Mouse (Mus musculus) embryonic facial prominence, embryonic 14.5 days (tissue): Measurements from ENCODE around the gene Lbr. TPM values are rescaled to one million over a fixed set of nuclear protein-coding genes. Genes with fewer than 3 reads are reported as not detected.
A peak's percentile ranks its signal among the peaks of the same experiment; 100 is the strongest.

ENCODE experiments used
- ATAC-seq: fragments of 200-750 bp; cut with Nextera tagmentation; 2 replicates; pipeline ENCODE4 v1.8.0; 2017; ENCODE audit warnings: low read depth, moderate number of reproducible peaks, moderate TSS enrichment
- DNase-seq: peaks from one replicate; pipeline ENCODE4 v3.0.0-alpha.2; 2015; ENCODE audit warnings: low spot score
- H3K27ac ChIP-seq: fragments of 300-500 bp; sonication (generic); replicated peaks from 2 replicates; pipeline ENCODE4 v1.5.1; 2014; ENCODE audit warnings: low read depth, mild to moderate bottlenecking, low read length, moderate library complexity
- H3K27me3 ChIP-seq: fragments of 300-500 bp; sonication (generic); replicated peaks from 2 replicates; pipeline ENCODE4 v1.6.1; 2014; ENCODE audit warnings: low read length; ENCODE audit not compliant: control insufficient read depth, insufficient read depth
- H3K36me3 ChIP-seq: fragments of 300-500 bp; sonication (generic); 2 replicates; pipeline ENCODE4 v1.6.1; 2014; ENCODE audit warnings: low read length, mixed read lengths; ENCODE audit not compliant: control insufficient read depth, insufficient read depth
- H3K4me1 ChIP-seq: fragments of 300-500 bp; sonication (generic); 2 replicates; pipeline ENCODE4 v1.6.1; 2014; ENCODE audit warnings: antibody characterized with exemption, low read length; ENCODE audit not compliant: control insufficient read depth, insufficient read depth
- H3K4me2 ChIP-seq: fragments of 300-500 bp; sonication (generic); 2 replicates; pipeline ENCODE4 v1.6.1; 2014; ENCODE audit warnings: low read depth, mild to moderate bottlenecking, low read length, moderate library complexity, mixed read lengths
- H3K4me3 ChIP-seq: fragments of 300-500 bp; sonication (generic); 2 replicates; pipeline ENCODE4 v1.5.1; 2014; ENCODE audit warnings: low read depth, mild to moderate bottlenecking, low read length
- H3K9ac ChIP-seq: fragments of 300-500 bp; sonication (generic); 2 replicates; pipeline ENCODE4 v1.6.1; 2014; ENCODE audit warnings: low read depth, mild to moderate bottlenecking, low read length, moderate library complexity, mixed read lengths
- H3K9me3 ChIP-seq: fragments of 300-500 bp; sonication (generic); 2 replicates; pipeline ENCODE4 v1.6.1; 2016; ENCODE audit warnings: low read length; ENCODE audit not compliant: control insufficient read depth
- WGBS: fragments of 180-500 bp; shearing (Covaris S2); extraction: QIAGEN DNeasy Blood & Tissue Kit; methylation state at CpG from one replicate; pipeline ENCODE4 v1.1.7; 2014; 5-methylcytosine and 5-hydroxymethylcytosine counted together
- polyA plus RNA-seq: library from polyadenylated mRNA; unstranded; fragments of >200 nt; fragmentation: Nextera tagmentation; extraction: Ambion mirVana; gene quantifications from 2 replicates; pipeline ENCODE4 v1.2.1, GENCODE M21; 2014

Lbr gene
- polyA plus RNA-seq = 98.1 and 107 TPM in 2 replicates

- peaks cover 27% of the 10 kb centered on the region for H3K4me1 ChIP-seq
- H3K9me3 ChIP-seq = no peaks in the 10 kb centered on the region
- DNase-seq (peak; percentile 54), ATAC-seq (no peak)
- H3K27ac ChIP-seq = peak within 1 kb of the TSS; percentile 94
- no peaks in the 10 kb centered on the region for H3K27me3 ChIP-seq
- peak within 1 kb of the TSS; percentile 68 for H3K4me3 ChIP-seq
- H3K9ac ChIP-seq = peak within 1 kb of the TSS; percentile 89
- WGBS = 1% methylated on average over 14 of the region's 14 CpGs
- H3K36me3 ChIP-seq = no peaks in the 10 kb centered on the region
- H3K4me2 ChIP-seq = peak within 1 kb of the TSS; percentile 85
These were observed at the start of gene Lbr for GRCm38 (mm10) chr1:181842781-181843180. Lbr (minus strand) TSS chr1:181843046.

GRCm38 (mm10) chr1:181889670-181890069, 46.8 kb upstream of the Lbr start:
- Histone ChIP-seq H3K9me3 (no peaks in the 10 kb centered on the region), H3K4me1 (no peaks in the 10 kb centered on the region), H3K27ac (no peak overlapping the region), H3K36me3 (no peaks in the 10 kb centered on the region), H3K9ac (no peak overlapping the region), H3K4me2 (no peak overlapping the region), H3K4me3 (no peak overlapping the region), H3K27me3 (no peaks in the 10 kb centered on the region)
- 80% methylated on average over 7 of the region's 7 CpGs for WGBS
- DNase-seq (no peak), ATAC-seq (no peak)

GRCm38 (mm10) chr1:181888801-181889200, 46.0 kb upstream of the Lbr start:
- H3K9ac ChIP-seq = no peak overlapping the region
- no peaks in the 10 kb centered on the region for H3K27me3 ChIP-seq
- ATAC-seq (peak; percentile 77), DNase-seq (peak; percentile 82)
- H3K27ac ChIP-seq = no peak overlapping the region
- H3K36me3 ChIP-seq = no peaks in the 10 kb centered on the region
- H3K4me3 ChIP-seq = no peak overlapping the region
- H3K4me2 ChIP-seq = no peak overlapping the region
- no peaks in the 10 kb centered on the region for H3K9me3 ChIP-seq
- H3K4me1 ChIP-seq = no peaks in the 10 kb centered on the region
- WGBS = 6% methylated on average over 11 of the region's 11 CpGs

DNA sequence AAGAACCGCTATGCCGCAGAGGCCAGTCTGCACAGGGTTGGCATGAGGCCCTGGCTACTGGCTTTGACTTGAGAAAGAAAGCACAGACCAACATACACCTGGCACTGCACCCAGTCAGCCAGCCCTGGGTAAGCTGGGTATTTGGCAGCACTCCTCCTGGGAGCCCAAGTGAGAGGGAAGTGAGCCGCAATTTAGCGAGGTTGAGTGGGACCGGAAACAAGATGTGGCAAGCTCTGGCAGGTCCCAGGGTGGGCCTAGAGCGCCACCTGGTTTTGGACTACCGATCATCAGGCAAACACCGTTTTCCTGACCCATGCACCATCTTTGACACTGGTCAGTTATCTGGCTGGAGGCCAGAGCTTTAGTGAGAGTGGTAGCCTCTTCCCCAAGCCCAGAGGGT, 38.7 kb upstream of the Lbr start:
- WGBS = 18% methylated on average over 8 of the region's 8 CpGs
- Histone ChIP-seq H3K4me2 (no peak overlapping the region), H3K4me1 (peaks cover 10% of the 10 kb centered on the region; the same call in 1 of the 2 replicates), H3K9me3 (no peaks in the 10 kb centered on the region), H3K27ac (no peak overlapping the region), H3K27me3 (no peaks in the 10 kb centered on the region), H3K9ac (no peak overlapping the region), H3K36me3 (no peaks in the 10 kb centered on the region), H3K4me3 (no peak overlapping the region)
- DNase-seq (peak; percentile 76), ATAC-seq (peak; percentile 58; the same call in 1 of the 2 replicates)

DNA sequence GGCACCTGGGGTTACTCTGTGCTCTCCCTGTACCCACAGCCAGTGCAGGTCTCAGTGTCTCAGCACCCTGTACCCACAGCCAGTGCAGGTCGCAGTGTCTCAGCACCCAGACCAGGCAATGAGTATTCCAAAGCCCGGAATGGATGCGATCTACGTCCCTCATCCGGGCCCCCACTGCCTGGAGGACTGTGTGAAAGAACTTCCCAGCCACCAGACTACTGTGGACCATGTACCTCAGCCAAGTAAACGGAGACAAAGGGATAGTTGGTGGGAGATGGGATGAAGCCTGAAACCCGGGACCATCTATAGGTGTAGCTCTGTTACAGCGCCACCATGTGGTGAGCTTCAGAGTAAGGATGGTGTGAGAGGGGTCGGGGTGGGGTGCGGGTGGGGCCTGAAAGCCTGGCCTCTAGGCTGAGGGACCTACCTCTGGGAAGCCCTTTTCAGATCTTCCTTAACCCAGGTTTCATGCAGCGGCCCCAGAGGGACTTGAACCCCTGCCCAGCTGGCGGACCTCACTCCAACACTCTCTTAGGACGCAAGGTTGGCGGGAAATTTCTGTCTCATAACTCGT, 38.0 kb upstream of the Lbr start:
- Histone ChIP-seq H3K36me3 (no peaks in the 10 kb centered on the region), H3K4me2 (no peak overlapping the region), H3K9ac (no peak overlapping the region), H3K4me3 (no peak overlapping the region), H3K4me1 (peaks cover 10% of the 10 kb centered on the region; the same call in 1 of the 2 replicates), H3K9me3 (no peaks in the 10 kb centered on the region), H3K27me3 (no peaks in the 10 kb centered on the region), H3K27ac (no peak overlapping the region)
- DNase-seq = no peak
- WGBS = 59% methylated on average over 13 of the region's 15 CpGs
- ATAC-seq = no peak

GRCm38 (mm10) chr1:181878436-181878835, 35.6 kb upstream of the Lbr start:
- Histone ChIP-seq H3K27ac (no peak overlapping the region), H3K36me3 (no peaks in the 10 kb centered on the region), H3K4me3 (no peak overlapping the region), H3K9me3 (no peaks in the 10 kb centered on the region), H3K4me2 (no peak overlapping the region), H3K9ac (no peak overlapping the region), H3K4me1 (peaks cover 10% of the 10 kb centered on the region; the same call in 1 of the 2 replicates), H3K27me3 (no peaks in the 10 kb centered on the region)
- no peak for DNase-seq
- ATAC-seq = no peak
- 69% methylated on average over 5 of the region's 5 CpGs for WGBS

DNA sequence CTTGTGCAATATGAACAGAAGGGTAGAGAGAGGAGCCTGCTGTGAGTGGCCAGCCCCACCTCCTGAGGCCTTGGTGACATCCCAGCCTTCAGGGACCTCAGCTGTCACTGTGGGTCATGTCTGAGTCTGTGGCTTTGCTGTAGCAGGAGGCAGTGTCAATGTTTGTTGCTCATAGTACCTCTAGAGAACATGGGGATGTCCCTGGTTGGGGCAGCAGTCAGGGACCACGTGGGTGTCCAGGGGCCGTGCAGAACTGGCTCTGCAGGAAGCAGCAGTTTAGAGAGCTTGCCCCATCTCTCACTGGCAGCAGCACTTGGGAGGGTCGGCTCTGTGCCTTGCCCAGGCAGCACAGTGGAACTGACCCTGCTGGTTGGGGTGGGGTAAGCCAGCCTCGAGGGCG, 34.2 kb upstream of the Lbr start:
- H3K27ac ChIP-seq = no peak overlapping the region
- no peaks in the 10 kb centered on the region for H3K9me3 ChIP-seq
- no peak for DNase-seq
- H3K4me2 ChIP-seq = no peak overlapping the region
- no peaks in the 10 kb centered on the region for H3K27me3 ChIP-seq
- H3K4me1 ChIP-seq = peaks cover 9% of the 10 kb centered on the region; the same call in 1 of the 2 replicates
- no peaks in the 10 kb centered on the region for H3K36me3 ChIP-seq
- 34% methylated on average over 5 of the region's 5 CpGs for WGBS
- H3K4me3 ChIP-seq = no peak overlapping the region
- 0 out of 2 replicates have a peak, but pooled peaks have one; percentile 16 for ATAC-seq
- no peak overlapping the region for H3K9ac ChIP-seq

- H3K9me3 ChIP-seq = no peaks in the 10 kb centered on the region
- 71% methylated on average over 3 of the region's 3 CpGs for WGBS
- ATAC-seq (no peak), DNase-seq (no peak)
- no peaks in the 10 kb centered on the region for H3K36me3 ChIP-seq
- H3K4me1 ChIP-seq = peaks cover 4% of the 10 kb centered on the region; the same call in 1 of the 2 replicates
- no peak overlapping the region for H3K4me3 ChIP-seq
- no peaks in the 10 kb centered on the region for H3K27me3 ChIP-seq
- no peak overlapping the region for H3K4me2 ChIP-seq
- H3K9ac ChIP-seq = no peak overlapping the region
- no peak overlapping the region for H3K27ac ChIP-seq
These were observed 33.8 kb upstream of the Lbr start for GRCm38 (mm10) chr1:181876656-181877055.
